Mouse (Mus musculus): ENCODE results near the gene 5830473C10Rik. TPM values are rescaled to one million over a fixed set of nuclear protein-coding genes. Genes with fewer than 3 reads are reported as not detected.

Gene 5830473C10Rik
- total RNA-seq, 2 experiments from 2014 or later = 0.16 to 0.27 TPM

- intact Hi-C loops (cut with DNase I) = loop anchor here (5.0 kb wide), 1 partner anchor 33 kb away; no protein-coding TSS in a partner anchor
- DNase-seq (ENCODE audit: low spot score in 2 of 2) = no peak
Measured at GRCm38 (mm10) chr5:90634885-90635284, 74.0 kb downstream of the 5830473C10Rik start.

DNA sequence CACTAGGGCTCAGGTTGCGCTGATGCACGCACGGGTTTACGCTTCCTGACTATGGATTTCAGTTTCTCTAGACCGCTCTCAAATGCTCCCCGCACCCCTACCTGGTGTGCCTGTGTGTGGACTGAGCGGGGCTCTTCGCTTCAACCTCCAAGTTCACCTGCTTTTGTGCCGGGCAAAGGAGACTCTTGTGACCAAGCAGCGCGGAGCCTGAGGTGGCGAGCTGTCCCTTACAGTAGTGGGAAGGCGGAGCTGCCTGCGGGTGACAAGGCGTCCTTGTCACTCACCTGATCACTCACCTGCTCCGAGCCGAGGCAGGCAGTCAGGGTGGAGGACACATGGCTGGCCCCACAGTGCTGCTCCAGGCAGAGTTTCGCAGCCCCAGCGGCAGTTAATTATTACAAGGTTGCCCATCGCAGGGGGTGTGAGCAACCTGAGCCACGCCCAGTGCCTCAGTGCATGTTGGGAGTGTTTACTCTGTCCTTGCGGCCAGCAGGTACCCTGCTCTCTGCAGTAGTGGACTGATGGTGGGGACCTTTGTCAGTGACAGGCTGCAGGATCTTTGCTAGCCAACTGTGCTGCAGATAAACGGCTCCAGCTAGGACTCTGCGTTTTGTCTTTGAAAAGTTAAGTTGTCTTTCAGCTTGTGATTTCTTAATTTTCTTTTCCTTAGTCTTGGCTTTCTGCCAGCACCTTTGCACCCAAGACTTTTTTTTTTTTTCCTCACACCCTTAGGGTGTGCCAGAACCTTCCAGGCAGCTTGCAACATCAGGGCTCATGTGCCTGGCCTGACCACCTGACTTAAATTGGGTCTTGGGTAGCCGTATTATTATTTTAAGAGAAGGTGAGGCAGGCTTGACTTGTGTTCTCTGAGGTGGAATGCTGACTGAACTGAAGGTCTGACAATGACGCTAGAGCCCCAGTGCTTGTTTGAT is 79.6 kb downstream of the 5830473C10Rik start, which contains the start of gene Rassf6:
Rassf6 (minus strand) TSS at position 372 of the 932 bp plus-strand sequence.
- no peak for DNase-seq (ENCODE audit: low spot score in 2 of 2)
- intact Hi-C loops (cut with DNase I) = no loop called here

- intact Hi-C loops (cut with DNase I) = no loop called here
- no peak for DNase-seq (ENCODE audit: low spot score in 2 of 2)
Measured at GRCm38 (mm10) chr5:90641218-90641610, 80.3 kb downstream of the 5830473C10Rik start.

GRCm38 (mm10) chr5:90645579-90645978 is 84.7 kb downstream of the 5830473C10Rik start:
- DNase-seq (ENCODE audit: low spot score in 2 of 2) = no peak
- intact Hi-C loops (cut with DNase I) = no loop called here

DNA sequence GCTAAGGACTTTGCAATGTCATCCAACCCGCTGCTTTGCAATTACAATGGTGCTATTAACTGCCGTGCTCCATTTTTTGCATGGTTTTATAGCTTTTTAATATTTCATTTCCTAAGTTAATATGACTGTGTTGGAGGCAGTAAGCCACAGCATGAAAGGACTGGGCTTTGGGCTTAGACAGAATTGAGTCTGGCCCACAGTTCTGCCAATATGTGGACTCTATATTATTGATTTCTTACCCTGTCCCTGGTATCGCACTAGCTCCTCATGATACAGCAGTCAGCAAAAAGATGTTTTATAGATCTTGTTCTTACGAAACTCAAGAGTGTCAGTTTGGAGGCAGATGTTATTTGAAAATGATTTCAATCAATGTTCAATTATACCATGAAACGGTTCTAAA is 85.5 kb downstream of the 5830473C10Rik start:
- DNase-seq (ENCODE audit: low spot score in 2 of 2) = no peak
- intact Hi-C loops (cut with DNase I) = no loop called here

Other genes starting within 250 kb of the 5830473C10Rik start
- 100 to 1,000 TPM in 1 of 2 experiments, 10 to 100 TPM in 1; 99.3 to 127 TPM for gene Ankrd17, start 194.5 kb upstream of the 5830473C10Rik start, total RNA-seq (2021)
- 1 to 10 TPM in 1 of 2 experiments, under 1 TPM in 1; 0.74 to 2.4 TPM for gene Gm9958, start 193.9 kb upstream of the 5830473C10Rik start, total RNA-seq (2021)
- gene Alb, start 100.2 kb upstream of the 5830473C10Rik start, total RNA-seq (2021) = not detected
- not detected for gene Afp, start 70.4 kb upstream of the 5830473C10Rik start, total RNA-seq (2021)
- gene Afm, start 42.2 kb upstream of the 5830473C10Rik start, total RNA-seq (2021) = not detected
- gene Rassf6, start 79.5 kb downstream of the 5830473C10Rik start, total RNA-seq (2021) = 1 to 10 TPM in 1 of 2 experiments, under 1 TPM in 1; 0.97 to 1.4 TPM
- under 1 TPM in 1 of 2 experiments, not detected in 1; 0.20 TPM for gene Cxcl5, start 198.3 kb downstream of the 5830473C10Rik start, total RNA-seq (2021)
- gene Ppbp, start 207.4 kb downstream of the 5830473C10Rik start, total RNA-seq (2021) = under 1 TPM in 1 of 2 experiments, not detected in 1; 0.88 TPM
- 1 to 10 TPM; 2.3 to 2.9 TPM for gene Pf4, start 211.3 kb downstream of the 5830473C10Rik start, total RNA-seq (2021)
- gene Cxcl3, start 225.0 kb downstream of the 5830473C10Rik start, total RNA-seq (2021) = not detected
- not detected for gene Cxcl15, start 233.4 kb downstream of the 5830473C10Rik start, total RNA-seq (2021)